Mouse (Mus musculus) MN1 (cell line): ENCODE measurements at regions not wholly inside any gene's neighbourhood (a gene's known extent, or its start where the extent isn't known, plus 50 kb on each side); places are given as distances from the start of the nearest gene placed in this dataset.
"Not testable (repeated sequence)": the region's sequence is repeated elsewhere in the genome, so short reads cannot be mapped to it uniquely, and the experiment has no call there.

Source experiments
- DNase-seq: peaks from one replicate; pipeline ENCODE4 v3.0.0-alpha.2; 2016; ENCODE audit warnings: low spot score

- peak; percentile 4 for DNase-seq
Measured at GRCm38 (mm10) chr10:7390239-7391091, 83.0 kb downstream of the Ulbp1 start.

DNA sequence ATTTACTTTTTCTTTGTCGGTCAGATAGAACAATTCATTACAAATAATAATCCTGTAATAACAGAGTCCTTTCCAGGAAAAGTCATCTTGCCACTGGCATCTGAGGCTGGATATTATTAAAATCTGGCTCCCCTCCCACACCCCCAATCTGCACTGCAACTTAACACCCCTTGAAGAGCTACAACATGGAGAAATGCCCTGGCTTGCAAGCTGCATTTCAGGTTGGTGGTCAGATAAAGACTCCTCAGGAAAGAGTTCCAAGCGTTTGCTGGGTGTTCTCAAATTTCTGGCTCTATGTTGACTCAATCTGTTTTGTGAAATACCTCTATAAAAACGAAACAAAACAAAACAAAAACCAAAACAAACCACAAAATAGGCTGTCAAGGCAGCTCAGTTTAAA is 114.6 kb downstream of the Ulbp1 start:
- not testable (repeated sequence) for DNase-seq

DNA sequence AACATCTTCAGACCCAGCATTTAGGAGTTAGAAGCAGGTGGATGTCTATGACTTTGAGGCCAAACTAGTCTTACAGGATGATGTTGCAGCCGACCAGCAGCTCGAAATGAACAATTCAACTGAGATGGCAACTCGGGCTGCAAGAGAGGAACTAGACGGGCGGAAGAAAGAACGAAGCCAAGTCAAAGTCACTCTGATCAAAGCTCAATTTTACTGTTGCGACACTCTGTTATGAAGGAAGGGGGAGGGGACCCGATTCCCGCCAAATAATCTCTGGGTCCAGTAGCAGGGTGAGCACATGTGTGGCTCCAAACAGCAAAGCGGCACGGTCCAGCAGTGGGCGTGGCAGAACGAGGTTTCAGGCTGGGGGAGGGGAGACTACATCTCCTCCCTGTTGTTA is 129.1 kb downstream of the Ulbp1 start:
- not testable (repeated sequence) for DNase-seq

GRCm38 (mm10) chr10:7343736-7344135 is 129.7 kb downstream of the Ulbp1 start:
- DNase-seq = not testable (repeated sequence)

DNA sequence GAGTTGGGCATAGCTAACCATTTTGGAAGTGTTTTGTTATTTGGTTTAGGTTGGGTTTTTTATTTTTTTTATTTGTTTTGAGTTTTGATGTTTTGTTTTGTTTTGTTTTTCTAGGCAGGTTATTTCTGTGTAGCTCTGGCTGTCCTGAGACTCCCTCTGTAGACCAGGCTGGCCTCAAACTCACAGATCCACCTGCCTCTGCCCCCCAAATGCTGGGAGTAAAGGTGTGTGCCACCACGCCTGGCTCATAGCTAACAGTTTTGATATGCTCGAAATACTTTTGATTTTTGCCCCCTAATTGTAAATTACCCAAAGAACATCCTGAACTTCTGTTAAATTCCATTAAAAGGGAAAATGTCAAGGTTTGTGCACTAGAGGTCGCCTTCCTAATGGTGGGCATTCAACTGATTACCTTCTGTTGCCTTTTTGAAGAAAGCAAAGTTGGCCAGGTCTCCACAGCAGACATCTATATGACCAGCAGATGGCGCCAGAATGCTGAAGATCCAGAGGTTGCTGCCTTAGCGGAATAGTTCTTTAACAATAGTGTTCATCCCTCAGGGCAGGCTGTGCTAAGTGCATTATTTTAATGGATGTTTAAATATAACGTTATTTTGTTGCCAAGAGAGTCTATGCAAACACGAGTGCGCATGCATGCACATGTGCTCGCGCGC is 121.2 kb upstream of the Cnksr3 start:
- DNase-seq = peak; percentile 78

DNA sequence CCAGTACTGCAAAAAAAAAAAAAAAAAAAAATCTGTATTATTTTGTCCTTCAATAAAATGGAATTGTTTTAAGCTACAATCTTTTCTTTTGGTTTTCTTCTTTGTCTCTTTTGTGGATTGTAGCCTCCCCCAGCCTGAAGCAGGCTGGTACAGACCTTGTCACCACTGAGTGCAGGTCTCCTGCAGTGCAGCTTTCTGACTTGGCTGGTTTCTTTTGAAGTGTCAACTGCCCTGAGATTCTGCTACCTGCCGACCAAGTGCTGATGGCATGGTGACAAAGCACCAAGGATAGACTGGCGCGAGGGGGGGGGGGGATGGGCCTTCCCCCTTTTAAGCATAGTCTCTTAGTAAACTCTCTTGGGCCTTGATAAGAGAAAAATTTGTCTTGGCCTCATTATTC is 116.2 kb upstream of the Cnksr3 start:
- no peak for DNase-seq

DNA sequence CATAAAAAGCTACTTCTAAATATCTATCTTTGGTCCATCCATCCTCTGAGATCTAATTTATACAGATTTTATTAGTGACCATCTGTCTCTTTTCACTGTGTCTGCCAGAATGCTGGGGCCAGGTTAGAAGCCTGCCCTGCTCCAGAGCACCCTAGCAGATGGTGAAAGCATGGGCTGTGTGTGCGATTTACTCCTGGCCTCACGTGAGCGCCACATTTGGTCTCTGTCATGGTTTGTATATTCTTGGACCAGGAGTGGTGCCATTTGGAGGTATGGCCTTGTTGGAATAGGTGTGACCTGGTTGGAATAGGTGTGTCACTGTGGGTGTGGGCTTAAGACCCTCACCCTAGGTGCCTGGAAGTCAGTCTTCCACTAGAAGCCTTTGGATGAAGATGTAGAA is 115.0 kb upstream of the Cnksr3 start:
- DNase-seq = not testable (repeated sequence)

GRCm38 (mm10) chr10:7325074-7325473 is 113.0 kb upstream of the Cnksr3 start:
- no peak for DNase-seq

DNA sequence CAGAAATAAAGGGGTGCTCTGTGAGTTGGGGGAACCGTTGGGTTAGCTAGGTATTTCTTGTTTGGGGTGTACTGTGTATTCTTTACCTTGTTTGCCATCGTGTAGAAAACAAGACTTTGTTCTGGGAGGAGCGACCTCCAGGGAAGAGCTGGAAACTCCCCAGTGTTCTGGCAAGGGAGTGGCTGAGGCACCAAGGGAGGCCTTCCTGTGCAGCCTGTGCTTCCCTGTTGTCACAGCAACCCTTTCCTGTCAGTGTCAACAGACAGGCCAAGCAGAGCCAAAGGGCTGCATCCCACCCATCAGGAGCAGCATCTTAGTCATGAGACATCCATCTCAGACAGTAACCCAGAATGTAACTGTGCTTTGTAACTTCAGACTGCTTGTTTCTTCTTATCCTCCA is 111.2 kb upstream of the Cnksr3 start:
- DNase-seq = no peak

- DNase-seq = no peak
Measured at GRCm38 (mm10) chr10:7309927-7310326, 97.9 kb upstream of the Cnksr3 start.

- not testable (repeated sequence) for DNase-seq
Measured at GRCm38 (mm10) chr10:7305881-7306280, 93.8 kb upstream of the Cnksr3 start.

GRCm38 (mm10) chr10:7298377-7298776 is 86.3 kb upstream of the Cnksr3 start:
- no peak for DNase-seq

DNA sequence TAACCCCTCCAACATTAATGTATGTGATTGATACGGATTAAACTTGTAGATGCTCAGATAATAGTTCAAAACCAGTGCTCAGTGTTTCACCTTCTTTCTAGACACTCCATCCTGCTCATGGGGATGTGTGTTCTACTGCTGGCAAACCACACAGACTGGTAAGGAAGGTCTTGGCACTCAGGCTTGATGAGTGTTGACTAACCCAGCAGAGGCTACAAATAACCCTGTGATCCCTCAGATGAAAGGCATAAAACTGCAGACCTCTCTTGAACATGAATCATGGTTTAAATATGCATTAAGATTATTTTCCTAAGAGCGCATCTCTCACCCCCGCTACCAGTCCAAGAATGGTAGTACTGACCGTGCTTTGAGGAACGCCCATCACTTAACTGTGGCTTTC is 83.9 kb upstream of the Cnksr3 start:
- no peak for DNase-seq

GRCm38 (mm10) chr10:7293203-7293602 is 81.2 kb upstream of the Cnksr3 start:
- no peak for DNase-seq

GRCm38 (mm10) chr10:7289773-7290411 is 77.9 kb upstream of the Cnksr3 start:
- no peak for DNase-seq

- no peak for DNase-seq
Measured at GRCm38 (mm10) chr10:7285112-7285905, 73.3 kb upstream of the Cnksr3 start.

DNA sequence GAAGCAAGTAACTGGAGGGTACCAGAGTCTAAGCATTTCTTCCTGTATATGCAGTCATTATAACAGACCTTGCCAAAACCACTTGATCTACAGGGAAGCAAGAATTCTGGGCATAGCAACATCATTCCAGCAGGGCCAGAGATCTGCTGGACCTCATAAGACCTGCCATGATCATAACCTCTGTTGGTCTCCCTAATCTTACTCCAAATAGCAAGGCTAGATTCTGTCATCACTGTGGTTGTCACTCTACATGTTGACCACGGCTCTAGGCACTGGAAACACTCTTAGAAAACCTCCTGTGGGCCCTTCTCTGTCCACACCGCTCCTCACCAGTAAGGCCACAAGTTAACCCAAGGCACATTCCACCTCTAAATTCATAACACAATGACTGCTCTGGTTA is 68.4 kb upstream of the Cnksr3 start:
- DNase-seq = no peak

GRCm38 (mm10) chr10:7278820-7279219 is 66.8 kb upstream of the Cnksr3 start:
- no peak for DNase-seq

GRCm38 (mm10) chr10:7275357-7275756 is 63.3 kb upstream of the Cnksr3 start:
- DNase-seq = no peak

GRCm38 (mm10) chr10:7274422-7274821 is 62.4 kb upstream of the Cnksr3 start:
- no peak for DNase-seq

DNA sequence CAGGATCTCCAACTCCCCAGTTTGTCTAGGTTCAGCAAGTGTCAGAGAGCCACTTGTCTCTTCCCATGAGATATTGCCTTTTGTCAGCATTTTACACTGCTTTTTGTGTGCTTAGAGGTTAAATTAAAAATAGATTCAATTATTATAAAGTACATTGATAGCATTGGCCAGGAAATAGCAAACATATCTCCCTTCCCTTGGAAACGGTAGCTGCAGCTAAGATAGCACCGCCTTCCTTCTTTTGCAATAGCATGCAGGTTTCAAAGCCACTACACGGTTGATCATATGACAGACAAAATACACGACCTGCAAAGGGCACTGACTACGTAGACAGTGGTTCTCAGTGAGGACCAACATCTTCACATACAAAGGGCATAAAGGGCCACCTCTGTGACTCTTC is 59.1 kb upstream of the Cnksr3 start:
- DNase-seq = no peak

- DNase-seq = no peak
Measured at GRCm38 (mm10) chr10:7268386-7269033, 56.5 kb upstream of the Cnksr3 start.
